Mouse (Mus musculus) ES-Bruce4 (cell line): ENCODE measurements around the gene Prnp. TPM values are rescaled to one million over a fixed set of nuclear protein-coding genes. Genes with fewer than 3 reads are reported as not detected.

Experiments
- H3K27ac ChIP-seq: 2 replicates; pipeline ENCODE4 v1.5.1; 2012; ENCODE audit warnings: low read length, inconsistent platforms; ENCODE audit not compliant: insufficient read depth
- H3K27me3 ChIP-seq: 2 replicates; pipeline ENCODE4 v1.6.1; 2012; ENCODE audit warnings: mild to moderate bottlenecking, low read length, inconsistent platforms; ENCODE audit not compliant: control insufficient read depth, poor library complexity, insufficient read depth, severe bottlenecking
- H3K36me3 ChIP-seq: 2 replicates; pipeline ENCODE4 v1.6.1; 2012; ENCODE audit warnings: inconsistent platforms, mild to moderate bottlenecking, low read length, moderate library complexity; ENCODE audit not compliant: control insufficient read depth, poor library complexity, insufficient read depth, severe bottlenecking
- H3K4me1 ChIP-seq: one replicate; pipeline ENCODE4 v1.8.1; 2011; ENCODE audit warnings: low read length; ENCODE audit not compliant: control insufficient read depth, insufficient read depth
- H3K4me3 ChIP-seq: 2 replicates; pipeline ENCODE4 v1.5.1; 2011; ENCODE audit warnings: low read depth, mild to moderate bottlenecking, low read length
- H3K9ac ChIP-seq: 2 replicates; pipeline ENCODE4 v1.6.1; 2012; ENCODE audit warnings: low read depth, mild to moderate bottlenecking, inconsistent platforms; ENCODE audit not compliant: poor library complexity, severe bottlenecking
- H3K9me3 ChIP-seq: replicated peaks from 2 replicates; pipeline ENCODE4 v1.6.1; 2012; ENCODE audit warnings: mild to moderate bottlenecking, low read length, inconsistent platforms; ENCODE audit not compliant: control insufficient read depth, poor library complexity, insufficient read depth, severe bottlenecking
- CTCF ChIP-seq: IDR thresholded peaks from one replicate; pipeline ENCODE4 v1.8.1; 2011; ENCODE audit warnings: low read depth, low read length
- EP300 ChIP-seq: IDR thresholded peaks from 2 replicates; pipeline ENCODE4 v1.6.1; 2011; ENCODE audit warnings: low read depth, low read length; ENCODE audit not compliant: insufficient read depth
- POLR2A ChIP-seq: IDR thresholded peaks from one replicate; pipeline ENCODE4 v1.8.1; 2011; ENCODE audit warnings: low read length; ENCODE audit not compliant: insufficient read depth
- polyA plus RNA-seq: library from polyadenylated mRNA; stranded (reverse); fragments of >200 nt; gene quantifications from 2 replicates; pipeline ENCODE4 v1.2.4, GENCODE M21; 2011; ENCODE audit warnings: low read depth; ENCODE audit not compliant: missing spikeins, insufficient read depth, insufficient read length

The Prnp gene
- polyA plus RNA-seq, 1 experiment = 46.4 TPM

DNA sequence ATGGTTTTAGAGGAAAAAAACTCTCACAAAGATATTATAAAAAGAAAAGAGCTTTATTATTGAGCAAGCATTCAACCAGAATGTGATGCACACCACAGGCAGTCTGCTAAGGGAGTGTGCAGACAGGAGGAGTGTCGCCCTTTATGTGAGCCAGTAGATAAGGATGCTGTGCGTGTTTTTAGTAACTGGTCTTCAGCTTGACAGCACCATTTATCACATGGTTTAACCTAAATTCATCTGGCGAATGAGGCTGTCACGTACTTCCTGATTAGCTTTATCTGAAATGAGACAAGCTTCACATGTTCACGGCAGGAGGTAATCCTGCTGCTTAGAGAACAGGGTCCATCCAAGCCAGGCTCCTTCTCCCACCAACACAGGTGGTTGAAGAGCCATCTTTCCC, 4.7 kb upstream of the Prnp start:
- Histone ChIP-seq H3K4me3 (no peak overlapping the region), H3K4me1 (peaks cover 2% of the 10 kb centered on the region), H3K27me3 (no peaks in the 10 kb centered on the region), H3K9me3 (no peaks in the 10 kb centered on the region; the same call in 1 of the 2 replicates), H3K27ac (no peak overlapping the region), H3K36me3 (no peaks in the 10 kb centered on the region), H3K9ac (no peak overlapping the region)
- TF ChIP-seq CTCF (no peak), POLR2A (no peak), EP300 (no peak)

DNA sequence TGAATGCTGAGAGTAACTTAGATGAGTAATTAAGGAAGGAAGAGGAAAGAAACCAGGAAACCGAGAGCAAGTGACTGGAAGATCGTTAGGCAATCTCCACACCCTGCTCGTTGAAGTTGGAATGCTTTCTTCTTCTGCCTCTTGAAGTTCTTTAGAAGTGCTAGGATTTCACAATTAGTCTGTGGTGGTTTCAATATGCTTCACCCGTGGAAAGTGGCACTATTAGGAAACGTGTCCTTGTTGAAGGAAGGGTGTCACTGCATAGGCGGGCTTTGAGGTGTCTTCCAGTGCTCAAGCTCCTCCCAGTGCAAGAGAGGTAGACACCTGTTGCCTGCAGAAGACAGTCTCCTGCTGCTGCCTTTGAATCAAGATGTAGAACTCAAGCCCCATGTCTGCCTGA, 4.0 kb upstream of the Prnp start:
- TF ChIP-seq CTCF (no peak), POLR2A (no peak), EP300 (no peak)
- Histone ChIP-seq H3K27ac (no peak overlapping the region), H3K36me3 (no peaks in the 10 kb centered on the region), H3K4me3 (no peak overlapping the region), H3K9me3 (no peaks in the 10 kb centered on the region; the same call in 1 of the 2 replicates), H3K4me1 (peaks cover 2% of the 10 kb centered on the region), H3K9ac (no peak overlapping the region), H3K27me3 (no peaks in the 10 kb centered on the region)

DNA sequence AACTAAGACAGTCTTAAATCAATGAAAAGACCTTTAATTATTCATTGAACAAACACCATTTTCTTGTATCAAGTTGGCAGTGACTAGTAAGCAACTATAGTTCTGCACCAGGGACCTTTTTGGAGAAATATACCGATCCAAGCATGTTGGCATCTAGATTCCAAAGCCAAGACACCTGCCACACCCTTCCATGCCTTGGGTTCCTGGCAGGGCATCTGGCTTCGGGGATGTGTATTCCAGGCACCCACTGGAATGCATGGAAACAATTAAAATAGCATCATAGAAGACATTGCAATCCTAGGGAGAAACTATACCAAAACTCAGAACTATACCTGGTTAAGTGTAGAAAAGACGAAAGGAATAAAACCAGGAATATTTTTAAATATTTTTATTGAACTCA, 3.5 kb upstream of the Prnp start:
- peaks cover 2% of the 10 kb centered on the region for H3K4me1 ChIP-seq
- no peak overlapping the region for H3K4me3 ChIP-seq
- no peak overlapping the region for H3K9ac ChIP-seq
- no peaks in the 10 kb centered on the region for H3K36me3 ChIP-seq
- TF ChIP-seq EP300 = no peak
- no peak for TF ChIP-seq POLR2A
- TF ChIP-seq CTCF = no peak
- no peaks in the 10 kb centered on the region for H3K27me3 ChIP-seq
- H3K27ac ChIP-seq = no peak overlapping the region
- H3K9me3 ChIP-seq = no peaks in the 10 kb centered on the region; the same call in 1 of the 2 replicates

DNA sequence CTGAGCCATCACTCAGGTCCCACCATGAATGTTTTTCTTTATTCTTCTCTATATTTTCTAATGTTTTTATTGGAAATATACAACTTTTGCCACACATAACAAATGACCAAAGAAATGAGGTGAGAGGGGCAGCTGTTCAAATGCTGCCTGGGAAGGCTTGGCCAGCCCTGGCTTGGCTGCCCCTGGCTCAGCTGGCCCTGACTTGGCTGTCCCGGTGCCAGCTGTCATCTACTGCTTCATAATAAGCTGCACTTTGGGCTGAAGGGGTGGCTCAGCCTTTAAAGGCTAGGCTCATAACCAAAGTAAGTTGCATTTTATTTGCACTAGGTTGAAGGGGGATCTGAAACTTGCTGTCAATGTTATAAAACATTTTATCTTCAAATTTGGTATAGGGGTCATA, 2.9 kb upstream of the Prnp start:
- Histone ChIP-seq H3K4me1 (peaks cover 2% of the 10 kb centered on the region), H3K9ac (no peak overlapping the region), H3K9me3 (no peaks in the 10 kb centered on the region; the same call in 1 of the 2 replicates), H3K4me3 (no peak overlapping the region), H3K27me3 (no peaks in the 10 kb centered on the region), H3K27ac (no peak overlapping the region), H3K36me3 (no peaks in the 10 kb centered on the region)
- no peak for TF ChIP-seq CTCF
- no peak for TF ChIP-seq EP300
- no peak for TF ChIP-seq POLR2A

DNA sequence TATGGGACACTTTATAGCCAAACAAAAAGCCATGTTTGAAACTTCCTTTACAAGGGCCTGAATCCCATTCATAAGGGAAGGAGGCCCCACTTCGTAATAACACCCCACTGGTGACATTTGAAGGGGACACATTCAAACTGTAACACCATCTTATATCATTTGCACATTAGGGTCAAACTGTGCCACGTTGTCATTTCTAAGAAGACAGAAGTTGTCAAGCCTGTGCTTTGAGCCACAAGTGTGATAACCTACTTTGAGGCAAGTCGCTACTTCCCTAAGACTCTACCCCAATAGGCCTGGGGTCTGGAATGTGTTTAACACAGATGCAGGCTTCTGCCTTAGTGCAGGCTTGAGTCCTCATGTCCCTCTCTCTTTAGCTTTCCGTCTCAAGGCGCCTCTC, 2.4 kb upstream of the Prnp start:
- H3K4me1 ChIP-seq = peaks cover 2% of the 10 kb centered on the region
- TF ChIP-seq EP300 = no peak
- no peak for TF ChIP-seq CTCF
- TF ChIP-seq POLR2A = no peak
- no peaks in the 10 kb centered on the region; the same call in 1 of the 2 replicates for H3K9me3 ChIP-seq

DNA sequence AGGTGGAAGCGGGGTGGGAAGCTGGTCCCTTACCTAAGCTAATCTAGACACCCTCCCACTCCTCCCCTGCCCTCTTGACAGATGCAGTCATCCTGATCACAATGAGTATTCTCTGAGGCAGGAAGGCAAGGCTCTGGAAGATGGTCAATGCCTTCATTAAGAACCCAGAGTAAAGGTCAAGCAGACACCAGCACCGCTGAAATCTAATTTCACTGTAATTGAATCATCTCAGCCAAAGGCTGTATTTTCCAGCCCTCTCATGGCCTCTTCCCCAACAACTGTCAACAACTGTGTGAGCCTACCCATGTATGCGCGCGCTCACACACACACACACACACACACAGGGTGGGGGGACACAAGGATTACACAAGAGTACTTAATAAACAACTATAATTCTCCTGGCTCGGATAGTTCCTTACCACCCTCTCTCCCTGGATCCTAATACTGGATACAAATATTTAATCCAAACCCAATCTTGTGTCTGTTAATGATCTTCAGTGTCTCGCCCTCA, 1.3 kb upstream of the Prnp start:
- no peak overlapping the region for H3K27ac ChIP-seq
- no peaks in the 10 kb centered on the region; the same call in 1 of the 2 replicates for H3K9me3 ChIP-seq
- H3K4me3 ChIP-seq = no peak overlapping the region
- H3K4me1 ChIP-seq = no peaks in the 10 kb centered on the region
- TF ChIP-seq EP300 (no peak), CTCF (no peak), POLR2A (no peak)
- no peaks in the 10 kb centered on the region for H3K36me3 ChIP-seq
- H3K9ac ChIP-seq = no peak overlapping the region
- no peaks in the 10 kb centered on the region for H3K27me3 ChIP-seq

More for the DNA sequence above, 2.4 kb upstream of the Prnp start:
- no peak overlapping the region for H3K9ac ChIP-seq
- H3K27me3 ChIP-seq = no peaks in the 10 kb centered on the region
- H3K27ac ChIP-seq = no peak overlapping the region
- no peaks in the 10 kb centered on the region for H3K36me3 ChIP-seq
- H3K4me3 ChIP-seq = no peak overlapping the region
